Mouse (Mus musculus): ENCODE measurements around the gene Hdc. TPM values are rescaled to one million over a fixed set of nuclear protein-coding genes. Genes with fewer than 3 reads are reported as not detected.

Hdc gene
- polyA plus RNA-seq, 1 experiment = 0.66 TPM

GRCm38 (mm10) chr2:126601918-126602600, 17.0 kb downstream of the Hdc start:
- DNase-seq (ENCODE audit: extremely low spot score in 1 of 2, low spot score in 1 of 2) = no peak

- no peak for DNase-seq (ENCODE audit: extremely low spot score in 1 of 2, low spot score in 1 of 2)
Measured at GRCm38 (mm10) chr2:126600533-126600932, 18.6 kb downstream of the Hdc start.

GRCm38 (mm10) chr2:126599005-126599404, 20.1 kb downstream of the Hdc start:
- DNase-seq (ENCODE audit: extremely low spot score in 1 of 2, low spot score in 1 of 2) = no peak

GRCm38 (mm10) chr2:126598359-126598758, 20.7 kb downstream of the Hdc start:
- DNase-seq (ENCODE audit: extremely low spot score in 1 of 2, low spot score in 1 of 2) = no peak

- no peak for DNase-seq (ENCODE audit: extremely low spot score in 1 of 2, low spot score in 1 of 2)
Measured at GRCm38 (mm10) chr2:126597279-126598241, 21.5 kb downstream of the Hdc start.

GRCm38 (mm10) chr2:126596347-126597072, 22.6 kb downstream of the Hdc start:
- DNase-seq (ENCODE audit: extremely low spot score in 1 of 2, low spot score in 1 of 2) = no peak

GRCm38 (mm10) chr2:126593831-126594610, 25.1 kb downstream of the Hdc start:
- peak in 1 of 2 experiments; percentile 71 for DNase-seq (ENCODE audit: extremely low spot score in 1 of 2, low spot score in 1 of 2)

GRCm38 (mm10) chr2:126591304-126591703, 27.8 kb downstream of the Hdc start:
- DNase-seq (ENCODE audit: extremely low spot score in 1 of 2, low spot score in 1 of 2) = no peak

- no peak for DNase-seq (ENCODE audit: extremely low spot score in 1 of 2, low spot score in 1 of 2)
Measured at GRCm38 (mm10) chr2:126587468-126587867, 31.6 kb downstream of the Hdc start.

- DNase-seq (ENCODE audit: extremely low spot score in 1 of 2, low spot score in 1 of 2) = no peak
Measured at GRCm38 (mm10) chr2:126584621-126585369, 34.3 kb downstream of the Hdc start.

GRCm38 (mm10) chr2:126583960-126584359, 35.1 kb downstream of the Hdc start:
- DNase-seq (ENCODE audit: extremely low spot score in 1 of 2, low spot score in 1 of 2) = no peak

- no peak for DNase-seq (ENCODE audit: extremely low spot score in 1 of 2, low spot score in 1 of 2)
Measured at GRCm38 (mm10) chr2:126579282-126579681, 39.8 kb downstream of the Hdc start.

- DNase-seq (ENCODE audit: extremely low spot score in 1 of 2, low spot score in 1 of 2) = no peak
Measured at GRCm38 (mm10) chr2:126577362-126577761, 41.7 kb downstream of the Hdc start.

GRCm38 (mm10) chr2:126575391-126576176, 43.5 kb downstream of the Hdc start:
- DNase-seq (ENCODE audit: extremely low spot score in 1 of 2, low spot score in 1 of 2) = no peak

GRCm38 (mm10) chr2:126572747-126573146, 46.4 kb downstream of the Hdc start:
- no peak for DNase-seq (ENCODE audit: extremely low spot score in 1 of 2, low spot score in 1 of 2)

GRCm38 (mm10) chr2:126572163-126572562, 46.9 kb downstream of the Hdc start:
- no peak for DNase-seq (ENCODE audit: extremely low spot score in 1 of 2, low spot score in 1 of 2)

- no peak for DNase-seq (ENCODE audit: extremely low spot score in 1 of 2, low spot score in 1 of 2)
Measured at GRCm38 (mm10) chr2:126563411-126564105, 55.5 kb downstream of the Hdc start.

GRCm38 (mm10) chr2:126560094-126560493, 59.0 kb downstream of the Hdc start:
- DNase-seq (ENCODE audit: extremely low spot score in 1 of 2, low spot score in 1 of 2) = no peak

Data from frontal cortex, adult 2 months (tissue).